Mouse (Mus musculus): ENCODE data around the gene Rbm26. TPM values are rescaled to one million over a fixed set of nuclear protein-coding genes. Genes with fewer than 3 reads are reported as not detected.

Rbm26 gene
- polyA plus RNA-seq (2017; shearing (Covaris generic)) = 10 to 100 TPM; 36.3 to 44.9 TPM

- peak; percentile 92 for ATAC-seq
These were observed at the start of gene Rbm26 for GRCm38 (mm10) chr14:105177238-105177693. Gene Rbm26 (minus strand): TSS chr14:105177327.

GRCm38 (mm10) chr14:105225790-105226189 is 48.7 kb upstream of the Rbm26 start:
- ATAC-seq = no peak

GRCm38 (mm10) chr14:105222240-105222639 is 45.1 kb upstream of the Rbm26 start:
- no peak for ATAC-seq

- ATAC-seq = no peak
These were observed 42.6 kb upstream of the Rbm26 start for GRCm38 (mm10) chr14:105219525-105220376.

GRCm38 (mm10) chr14:105198401-105198800 is 21.3 kb upstream of the Rbm26 start:
- ATAC-seq = peak; percentile 68

- no peak for ATAC-seq
These were observed 17.6 kb upstream of the Rbm26 start for GRCm38 (mm10) chr14:105194682-105195081.

GRCm38 (mm10) chr14:105184866-105185265 is 7.7 kb upstream of the Rbm26 start:
- ATAC-seq = peak; percentile 41

- ATAC-seq = peak; percentile 64
These were observed 5.7 kb upstream of the Rbm26 start for GRCm38 (mm10) chr14:105182786-105183185.

GRCm38 (mm10) chr14:105179733-105180132 is 2.6 kb upstream of the Rbm26 start:
- no peak for ATAC-seq

GRCm38 (mm10) chr14:105178996-105179395 is 1.9 kb upstream of the Rbm26 start:
- no peak for ATAC-seq

- peak; percentile 48 for ATAC-seq
These were observed 552 bp downstream of the Rbm26 start for GRCm38 (mm10) chr14:105176381-105177168.

GRCm38 (mm10) chr14:105167181-105167580 is 9.9 kb downstream of the Rbm26 start:
- ATAC-seq = no peak

GRCm38 (mm10) chr14:105164793-105165192 is 12.3 kb downstream of the Rbm26 start:
- ATAC-seq = peak; percentile 44

- no peak for ATAC-seq
These were observed 15.8 kb downstream of the Rbm26 start for GRCm38 (mm10) chr14:105161334-105161733.

GRCm38 (mm10) chr14:105158526-105158925 is 18.6 kb downstream of the Rbm26 start:
- ATAC-seq = no peak

- no peak for ATAC-seq
These were observed 43.1 kb downstream of the Rbm26 start for GRCm38 (mm10) chr14:105134076-105134475.

- ATAC-seq = no peak
These were observed 49.3 kb downstream of the Rbm26 start for GRCm38 (mm10) chr14:105127715-105128385.

- no peak for ATAC-seq
These were observed 52.6 kb downstream of the Rbm26 start for GRCm38 (mm10) chr14:105124513-105124912.

- no peak for ATAC-seq
These were observed 61.7 kb downstream of the Rbm26 start for GRCm38 (mm10) chr14:105115402-105115801.

- no peak for ATAC-seq
These were observed 70.9 kb downstream of the Rbm26 start for GRCm38 (mm10) chr14:105106252-105106651.

GRCm38 (mm10) chr14:105098861-105099260 is 78.3 kb downstream of the Rbm26 start:
- ATAC-seq = no peak

GRCm38 (mm10) chr14:105096221-105096620 is 80.9 kb downstream of the Rbm26 start:
- no peak for ATAC-seq

- no peak for ATAC-seq
These were observed 90.1 kb downstream of the Rbm26 start for GRCm38 (mm10) chr14:105087001-105087400.

Measured in activated CD4-positive, CD25-positive, alpha-beta regulatory T cell, adult 4 months (primary cell).